Mouse (Mus musculus) ZHBTc4 (cell line): ENCODE results near the gene Rora.
A peak's percentile ranks its signal among the peaks of the same experiment; 100 is the strongest.

Experiments used
- DNase-seq: peaks from one replicate; pipeline ENCODE4 v3.0.0-alpha.2; 2011; ENCODE audit warnings: low read depth, low spot score

The Rora gene

GRCm38 (mm10) chr9:69397760-69398452, 744.3 kb downstream of the Rora start, which contains the start of gene Ice2:
Ice2 (plus strand) TSS chr9:69397906.
- DNase-seq: peak; percentile 90

- no peak for DNase-seq
Measured at GRCm38 (mm10) chr9:69398453-69398850, 744.9 kb downstream of the Rora start.

GRCm38 (mm10) chr9:69404671-69405070, 751.1 kb downstream of the Rora start:
- no peak for DNase-seq

DNA sequence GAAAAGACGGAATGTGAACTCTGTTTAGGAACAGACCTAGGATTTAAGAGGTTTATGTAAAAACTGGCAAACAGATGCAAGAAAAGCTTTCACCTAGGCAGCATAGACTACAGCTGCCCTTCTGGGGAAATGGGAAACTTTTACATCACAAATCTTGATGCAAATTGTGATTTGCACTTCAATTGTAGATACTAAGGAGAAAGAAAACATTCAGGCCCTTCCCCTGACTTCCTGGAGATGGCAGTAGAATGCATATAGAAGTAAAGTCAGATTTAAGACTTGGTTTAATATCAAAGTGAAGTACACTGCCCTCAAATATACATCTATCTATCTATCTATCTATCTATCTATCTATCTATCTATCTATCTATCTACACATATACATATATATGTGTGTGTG, 765.9 kb downstream of the Rora start:
- DNase-seq: peak; percentile 59

- no peak for DNase-seq
Measured at GRCm38 (mm10) chr9:69430531-69430930, 776.9 kb downstream of the Rora start.

DNA sequence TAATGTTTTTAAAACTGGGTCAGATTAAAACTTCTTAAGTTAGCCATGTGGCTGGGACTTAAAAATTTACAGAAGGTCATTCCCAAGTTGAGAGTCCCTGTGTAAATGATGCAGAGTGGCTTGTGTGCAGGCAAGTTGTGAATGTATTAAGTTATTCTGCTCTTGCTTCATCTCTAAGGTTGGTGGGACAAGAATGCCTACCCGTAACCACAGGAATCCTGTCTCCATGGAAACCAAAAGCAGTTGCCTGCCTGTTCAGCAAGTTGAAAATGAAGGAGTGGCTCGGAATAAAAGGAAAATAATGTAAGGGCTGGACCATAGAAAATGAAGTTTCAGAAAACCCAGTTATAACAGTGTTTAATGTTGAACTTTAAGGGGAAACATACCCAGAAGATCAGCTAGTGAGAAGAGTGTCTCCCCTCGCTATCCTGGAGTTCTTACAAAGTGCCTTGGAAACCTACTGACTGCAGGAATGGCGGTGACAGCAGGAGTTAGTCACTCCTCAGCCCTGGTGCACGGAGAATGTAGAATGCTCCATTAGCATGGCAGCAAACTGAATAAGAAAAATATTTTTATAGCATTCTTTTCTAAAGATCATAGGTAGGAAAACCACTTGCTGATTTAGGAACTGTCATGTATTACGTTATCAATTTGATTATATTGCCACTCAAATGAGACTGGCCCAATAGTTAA, 778.4 kb downstream of the Rora start:
- DNase-seq: peak; percentile 39

DNA sequence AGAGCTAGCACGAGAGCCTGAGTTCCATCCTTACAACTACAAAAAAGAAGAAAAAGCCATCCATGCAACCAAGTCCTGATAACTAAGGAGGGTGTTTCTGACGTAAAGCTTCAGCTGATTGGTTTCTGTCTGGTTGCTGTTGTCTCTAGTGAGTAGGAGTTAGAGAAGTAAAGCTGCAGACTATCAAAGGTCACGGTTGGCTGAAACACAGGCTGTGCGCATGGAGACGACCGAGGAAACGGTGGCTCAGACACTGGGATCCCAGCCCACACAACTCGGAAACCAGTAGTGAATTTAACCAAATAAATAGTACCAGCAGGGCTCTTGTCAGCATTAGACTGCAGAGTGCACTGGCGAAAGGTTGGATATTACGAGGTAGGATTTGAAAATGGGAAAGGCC, 781.6 kb downstream of the Rora start:
- no peak for DNase-seq

DNA sequence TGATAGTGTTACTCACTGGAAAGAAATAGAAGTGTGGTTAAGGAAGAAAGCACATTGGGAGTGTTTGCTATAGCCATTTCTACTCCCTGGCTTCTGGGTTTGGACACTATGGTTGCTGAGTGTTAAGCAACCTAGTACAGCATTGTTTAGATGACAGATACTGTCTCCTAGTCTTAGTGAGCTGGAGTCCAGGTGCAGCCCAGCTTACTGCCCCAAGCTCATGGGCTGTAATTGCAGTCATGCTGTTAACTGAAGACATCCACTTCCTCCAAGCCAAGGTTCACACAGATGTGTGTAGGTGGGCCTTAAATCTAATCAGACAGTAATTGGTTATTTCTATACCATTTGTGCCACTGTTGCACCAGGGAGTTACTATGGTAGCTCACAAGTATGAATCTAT, 782.1 kb downstream of the Rora start:
- DNase-seq: no peak
